Mouse (Mus musculus) myocyte (in vitro differentiated cells): ENCODE measurements around the gene Ccdc40.

ENCODE experiments used
- CEBPB ChIP-seq: IDR thresholded peaks from 2 replicates; pipeline ENCODE4 v1.6.1; 2011; ENCODE audit warnings: mild to moderate bottlenecking, moderate library complexity; ENCODE audit not compliant: poor library complexity, insufficient read depth, severe bottlenecking
- E2F4 ChIP-seq: IDR thresholded peaks from one replicate; pipeline ENCODE4 v1.6.1; 2011; ENCODE audit warnings: mild to moderate bottlenecking, control low read depth, moderate library complexity; ENCODE audit not compliant: insufficient read depth
- MAX ChIP-seq: IDR thresholded peaks from one replicate; pipeline ENCODE4 v1.6.1; 2011; ENCODE audit warnings: low read depth, mild to moderate bottlenecking, control low read depth
- MYOD1 ChIP-seq, 3 experiments: IDR thresholded peaks; one replicate each; pipeline ENCODE4 v1.6.1; 2011; ENCODE audit warnings: control low read depth in 2 of 3, low read depth in 2 of 3, mild to moderate bottlenecking in 2 of 3, moderate library complexity in 1 of 3; ENCODE audit not compliant: insufficient read length in 2 of 3, control insufficient read depth in 1 of 3
- MYOG ChIP-seq, 3 experiments: IDR thresholded peaks; one replicate each; pipeline ENCODE4 v1.6.1; 2011; ENCODE audit warnings: control low read depth in 2 of 3, low read depth in 2 of 3, mild to moderate bottlenecking in 2 of 3; ENCODE audit not compliant: insufficient read length in 2 of 3, control insufficient read depth in 1 of 3, insufficient read depth in 1 of 3
- POLR2A ChIP-seq: IDR thresholded peaks from one replicate; pipeline ENCODE4 v1.6.1; 2011; ENCODE audit warnings: low read depth, mild to moderate bottlenecking, control low read depth, moderate library complexity; ENCODE audit not compliant: insufficient read length
- POLR2AphosphoS2 ChIP-seq: IDR thresholded peaks from one replicate; pipeline ENCODE4 v1.6.1; 2011; ENCODE audit warnings: low read depth, control low read depth; ENCODE audit not compliant: insufficient read length
- REST ChIP-seq: IDR thresholded peaks from one replicate; pipeline ENCODE4 v1.6.1; 2011; ENCODE audit warnings: mild to moderate bottlenecking, control low read depth, moderate library complexity; ENCODE audit not compliant: insufficient read depth, insufficient read length
- SRF ChIP-seq: IDR thresholded peaks from one replicate; pipeline ENCODE4 v1.6.1; 2011; ENCODE audit warnings: low read depth; ENCODE audit not compliant: control insufficient read depth, insufficient read length
- TCF12 ChIP-seq: IDR thresholded peaks from one replicate; pipeline ENCODE4 v1.6.1; 2011; ENCODE audit warnings: mild to moderate bottlenecking, control low read depth; ENCODE audit not compliant: poor library complexity, insufficient read depth, severe bottlenecking
- USF1 ChIP-seq: IDR thresholded peaks from one replicate; pipeline ENCODE4 v1.6.1; 2011; ENCODE audit warnings: low read depth, mild to moderate bottlenecking, control low read depth, moderate library complexity

GRCm38 (mm10) chr11:119300986-119301385, 72.6 kb downstream of the Ccdc40 start:
- TF ChIP-seq TCF12 (no peak), POLR2A (no peak), SRF (no peak), REST (no peak), E2F4 (no peak), USF1 (no peak), CEBPB (no peak), MAX (no peak), POLR2AphosphoS2 (no peak), MYOD1 (IDR thresholded peaks at IDR 0.05; ENCODE audit: control insufficient read depth in 1 of 3, insufficient read length in 2 of 3, low read depth in 2 of 3) (no peak), MYOG (IDR thresholded peaks at IDR 0.05; ENCODE audit: control insufficient read depth in 1 of 3, insufficient read depth in 1 of 3, insufficient read length in 2 of 3, low read depth in 2 of 3) (no peak)
